Mouse (Mus musculus) bone marrow, adult 2 months (tissue): ENCODE results near the gene Rpl23.

Experiments used
- CTCF ChIP-seq: fragments of 200-500 bp; IDR thresholded peaks from 2 replicates; pipeline ENCODE4 v1.5.1; 2011; ENCODE audit warnings: low read length, control low read depth; ENCODE audit not compliant: control insufficient read depth, insufficient read depth
- POLR2A ChIP-seq: fragments of 200-500 bp; IDR thresholded peaks from 2 replicates; pipeline ENCODE4 v1.6.1; 2011; ENCODE audit warnings: low read depth, mild to moderate bottlenecking, control low read depth, low read length, borderline replicate concordance; ENCODE audit not compliant: control insufficient read depth

DNA sequence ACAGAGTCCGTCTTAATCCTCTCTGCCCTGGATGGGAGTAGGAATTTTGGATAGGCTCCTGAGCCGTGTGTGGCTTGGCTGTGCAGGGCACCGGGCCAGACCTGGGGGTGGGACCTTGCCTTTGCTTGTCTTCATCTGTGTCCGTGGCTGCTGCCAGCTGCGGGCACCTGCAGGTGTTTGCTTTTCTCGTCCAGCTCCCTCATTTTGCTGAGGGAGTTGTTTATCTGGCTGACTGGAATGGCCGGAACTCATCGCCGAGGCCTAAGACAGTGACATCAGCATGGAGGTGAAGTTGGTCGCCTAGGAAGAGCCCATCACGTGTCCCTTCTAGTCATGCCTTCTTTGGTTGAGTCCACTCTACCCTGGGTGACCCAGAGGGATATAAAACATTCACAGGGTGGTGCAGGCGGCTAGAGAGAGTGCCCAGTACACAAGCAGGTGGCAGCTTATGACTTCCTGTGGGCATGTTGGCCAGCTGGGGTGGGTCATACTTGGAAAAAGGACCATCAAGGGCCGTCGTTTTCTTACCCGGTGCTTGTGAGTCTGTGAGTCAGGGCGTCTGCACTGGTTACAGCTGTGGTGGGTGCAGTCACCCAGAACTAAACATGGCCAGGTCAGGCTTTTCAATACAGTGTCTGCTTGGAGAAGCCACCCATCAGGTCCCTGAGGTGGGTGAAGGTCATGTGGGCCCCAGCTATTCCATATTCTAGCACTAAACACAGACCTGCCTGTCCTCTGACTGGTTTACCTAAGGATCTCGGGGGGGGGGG is 31.7 kb upstream of the Rpl23 start:
- no peak for TF ChIP-seq POLR2A
- TF ChIP-seq CTCF = no peak
